Mouse (Mus musculus) E14TG2a.4 (cell line): Measurements from ENCODE around the gene Pym1.

Experiments used
- CTCF ChIP-seq: conservative IDR thresholded peaks from 2 replicates; pipeline ENCODE4 v1.5.1; 2014; ENCODE audit warnings: low read length
- NANOG ChIP-seq: IDR thresholded peaks from 2 replicates; pipeline ENCODE4 v1.6.1; 2014; ENCODE audit warnings: borderline replicate concordance, low read length, mixed read lengths

- TF ChIP-seq CTCF (no peak), NANOG (no peak)
Measured at GRCm38 (mm10) chr10:128795581-128795980, 47.9 kb downstream of the Pym1 start.
